Mouse (Mus musculus): ENCODE results near the gene March5. TPM values are rescaled to one million over a fixed set of nuclear protein-coding genes. Genes with fewer than 3 reads are reported as not detected.
"Not testable (repeated sequence)": the region's sequence is repeated elsewhere in the genome, so short reads cannot be mapped to it uniquely, and the experiment has no call there.

March5 gene
- total RNA-seq, 2 experiments from 2014 or later: 74.6 to 75.2 TPM

DNA sequence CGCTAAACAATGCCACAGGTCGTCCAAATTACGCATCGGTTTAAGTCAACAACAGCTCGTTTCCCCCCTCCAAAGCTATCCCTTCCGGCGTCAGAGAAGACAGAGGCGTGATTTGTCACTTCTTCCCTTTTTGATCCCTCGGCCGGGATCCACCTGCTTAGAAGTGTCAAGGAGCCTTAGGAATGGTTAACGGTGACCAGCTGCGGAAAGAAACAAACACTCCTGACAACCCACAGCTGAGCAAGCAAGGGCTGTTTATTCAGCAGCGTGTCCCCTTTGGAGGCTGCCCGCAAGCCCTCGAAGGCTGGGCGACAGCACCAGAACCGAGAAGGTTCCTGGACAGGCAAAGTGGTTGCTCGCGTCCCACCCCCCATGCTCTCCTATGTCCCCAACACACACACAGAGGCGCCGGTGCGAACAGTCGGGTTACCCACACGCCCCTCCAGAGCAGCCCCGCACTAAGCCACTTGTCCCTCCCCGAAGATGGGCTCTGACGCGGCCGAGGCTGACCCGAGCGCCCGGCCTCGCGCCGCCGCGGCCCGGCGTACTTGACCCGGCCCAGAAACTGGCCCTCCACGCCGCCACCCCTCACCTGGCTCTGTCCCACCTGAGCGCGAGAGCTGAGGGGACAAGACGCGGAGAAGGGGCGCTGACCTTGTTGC lies 571 bp upstream of the March5 start:
- DNase-seq: peak in 1 of 2 experiments; percentile 12
- intact Hi-C loops (cut with DNase I): loop anchor here (2.0 kb wide), 1 partner anchor 30 kb away; no protein-coding TSS in a partner anchor

GRCm38 (mm10) chr19:37208176-37208755 lies 923 bp downstream of the March5 start, which contains the start of gene Cpeb3:
Cpeb3 (minus strand) TSS chr19:37208601.
- peak in 1 of 2 experiments; percentile 16 for DNase-seq

DNA sequence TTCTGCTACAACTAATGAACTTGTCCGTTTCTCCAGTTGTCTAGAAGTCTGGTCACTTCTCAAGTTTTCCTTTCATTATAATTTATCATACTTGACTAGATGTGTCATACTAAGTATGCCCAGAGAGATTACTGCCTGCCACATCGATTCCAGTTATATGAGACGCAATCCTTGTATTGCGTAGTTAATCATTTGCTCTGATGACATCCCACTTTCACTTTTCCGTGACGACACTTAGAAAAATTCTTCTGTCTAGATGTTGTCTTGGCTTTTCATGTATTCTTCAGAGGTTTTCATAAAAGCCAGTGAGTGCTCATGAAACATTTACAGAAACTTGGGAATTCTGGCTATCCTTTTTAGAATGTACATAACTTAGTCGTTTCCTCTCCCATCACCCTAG lies 1.6 kb downstream of the March5 start:
- no peak for DNase-seq

More at GRCm38 (mm10) chr19:37208176-37208755, 923 bp downstream of the March5 start, which contains the start of gene Cpeb3:
- intact Hi-C loops (cut with DNase I): loop anchor here (2.0 kb wide), 1 partner anchor 157 kb away; no protein-coding TSS in a partner anchor

GRCm38 (mm10) chr19:37209467-37210128 lies 2.3 kb downstream of the March5 start:
- no peak for DNase-seq
- intact Hi-C loops (cut with DNase I): loop anchor here (2.0 kb wide), 1 partner anchor 159 kb away; no protein-coding TSS in a partner anchor

More for the DNA sequence above, 1.6 kb downstream of the March5 start:
- intact Hi-C loops (cut with DNase I): loop anchor here (2.0 kb wide), 1 partner anchor 158 kb away; no protein-coding TSS in a partner anchor

GRCm38 (mm10) chr19:37210457-37210856 lies 3.1 kb downstream of the March5 start:
- intact Hi-C loops (cut with DNase I): no loop called here
- no peak for DNase-seq

GRCm38 (mm10) chr19:37211416-37211815 lies 4.1 kb downstream of the March5 start:
- intact Hi-C loops (cut with DNase I): no loop called here
- DNase-seq: no peak

GRCm38 (mm10) chr19:37214711-37215110 lies 7.4 kb downstream of the March5 start:
- DNase-seq: no peak
- intact Hi-C loops (cut with DNase I): no loop called here

DNA sequence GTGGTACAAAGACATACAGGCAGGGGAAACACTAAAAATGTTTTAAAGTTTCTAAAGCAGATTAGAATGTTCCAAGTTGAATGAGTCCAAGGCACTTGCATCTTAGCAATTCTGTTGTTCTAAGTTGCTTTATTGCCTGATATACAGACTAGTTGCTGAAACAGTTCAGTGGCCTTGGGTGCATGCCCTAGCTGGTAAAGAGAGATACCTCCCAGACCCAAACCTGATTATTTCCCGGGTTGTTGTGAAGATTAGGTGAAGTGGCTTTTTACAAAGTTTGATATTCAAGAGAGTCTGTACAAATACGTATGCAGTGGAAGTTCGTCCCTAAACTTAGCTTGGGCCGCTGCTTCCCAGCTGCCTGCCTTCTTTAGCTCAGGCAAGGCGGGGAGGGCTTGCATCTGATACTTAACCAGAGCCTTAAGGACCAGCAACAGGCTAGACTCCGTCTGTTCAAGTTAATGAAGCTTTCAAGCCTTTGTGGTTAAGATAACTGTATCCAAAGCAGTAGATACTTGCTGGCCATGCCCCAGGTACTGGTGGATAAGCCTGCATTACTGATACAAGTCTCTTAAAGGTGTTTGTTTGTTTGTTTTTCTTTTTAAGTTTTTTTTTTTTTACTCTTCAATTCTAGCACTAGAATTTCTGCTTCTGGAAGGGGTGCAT lies 18.0 kb downstream of the March5 start:
- intact Hi-C loops (cut with DNase I): no loop called here
- no peak for DNase-seq

- intact Hi-C loops (cut with DNase I): not testable (repeated sequence)
Observed at GRCm38 (mm10) chr19:37232598-37232997, 25.3 kb downstream of the March5 start.

DNA sequence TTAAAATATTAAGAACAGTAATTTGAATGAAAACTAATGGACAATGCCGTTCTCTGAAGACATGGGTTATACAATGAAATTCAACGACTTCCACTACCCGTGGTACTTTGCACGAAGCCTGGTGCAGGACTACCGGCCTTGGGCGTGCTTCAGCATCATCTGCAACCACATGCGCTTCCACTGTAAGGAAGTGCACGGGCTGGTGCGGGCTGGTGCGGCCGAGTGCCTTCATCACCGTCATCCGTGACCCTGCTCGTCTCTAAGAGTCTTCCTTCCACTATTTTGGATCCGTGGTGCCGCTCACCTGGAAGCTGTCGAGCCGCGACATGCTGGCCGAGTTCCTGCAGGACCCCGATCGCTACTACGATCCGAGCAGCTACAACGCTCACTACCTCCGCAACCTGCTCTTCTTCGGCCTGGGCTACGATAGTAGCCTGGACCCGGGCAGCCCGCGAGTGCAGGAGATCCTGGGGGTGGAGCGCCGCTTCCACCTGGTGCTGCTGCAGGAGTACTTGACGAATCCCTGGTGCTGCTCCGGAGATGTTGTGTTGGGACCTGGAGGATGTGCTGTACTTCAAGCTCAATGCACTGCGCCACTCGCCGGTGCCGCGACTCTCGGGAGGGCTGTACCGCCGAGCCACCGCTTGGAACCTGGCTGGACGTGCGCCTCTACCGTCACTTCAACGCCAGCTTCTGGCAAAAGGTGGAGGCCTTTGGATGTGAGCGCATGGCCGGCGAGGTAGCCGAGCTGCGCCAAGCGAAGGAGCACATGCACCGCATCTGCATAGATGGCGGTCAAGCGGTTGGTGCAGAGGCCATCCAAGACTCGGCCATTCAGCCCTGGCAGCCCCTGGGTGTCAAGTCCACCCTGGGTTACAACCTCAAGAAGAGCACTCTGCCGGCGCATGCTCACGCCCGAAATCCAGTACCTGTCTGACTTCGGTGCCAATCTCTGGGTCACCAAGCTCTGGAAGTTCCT lies 26.5 kb downstream of the March5 start:
- intact Hi-C loops (cut with DNase I): no loop called here
- DNase-seq: no peak

More at GRCm38 (mm10) chr19:37232598-37232997, 25.3 kb downstream of the March5 start:
- DNase-seq: not testable (repeated sequence)

GRCm38 (mm10) chr19:37235818-37236217 lies 28.5 kb downstream of the March5 start:
- DNase-seq: no peak
- intact Hi-C loops (cut with DNase I): no loop called here

- intact Hi-C loops (cut with DNase I): no loop called here
- DNase-seq: no peak
Observed at GRCm38 (mm10) chr19:37237306-37237705, 30.0 kb downstream of the March5 start.

GRCm38 (mm10) chr19:37237712-37238437 lies 30.5 kb downstream of the March5 start:
- intact Hi-C loops (cut with DNase I): no loop called here
- no peak for DNase-seq

DNA sequence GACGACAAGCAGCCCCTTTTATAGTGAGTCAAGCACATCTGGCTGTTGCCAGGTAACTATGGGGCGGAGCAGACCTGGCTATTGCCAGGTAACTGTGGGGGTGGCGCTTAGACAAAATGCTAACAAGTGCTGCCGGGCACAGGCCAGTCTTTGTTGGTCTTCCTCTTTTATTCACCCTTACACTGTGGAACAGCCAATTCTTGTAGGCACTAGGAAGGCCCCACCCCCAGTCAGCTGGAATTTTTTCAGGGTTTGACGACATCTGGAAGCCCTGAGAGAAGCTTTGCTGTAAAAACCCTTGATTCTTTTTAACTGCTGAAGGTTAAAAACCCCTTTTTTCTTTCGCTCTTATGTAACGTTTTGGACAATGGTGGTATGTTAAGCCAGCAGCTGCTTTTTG lies 31.3 kb downstream of the March5 start:
- intact Hi-C loops (cut with DNase I): no loop called here
- DNase-seq: no peak

DNA sequence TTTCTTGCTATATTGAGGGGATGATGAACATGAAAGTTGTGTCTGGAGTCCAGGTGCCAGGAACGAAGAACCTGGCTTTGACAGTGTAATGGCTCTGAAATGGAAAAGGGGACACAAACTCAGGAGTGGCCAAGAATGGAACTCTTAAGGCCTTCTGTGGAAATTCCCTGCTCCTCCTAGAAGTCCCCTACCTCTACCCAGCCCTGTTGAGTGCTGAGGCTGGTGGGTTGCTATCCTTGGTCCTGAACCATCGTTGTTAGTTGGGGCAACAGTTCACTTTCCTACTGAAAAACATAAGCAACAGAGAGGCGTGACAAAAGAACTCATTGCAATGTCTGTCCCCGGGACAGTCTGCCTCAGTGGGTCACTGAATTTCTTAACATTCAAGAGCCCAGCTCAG lies 31.8 kb downstream of the March5 start:
- DNase-seq: no peak

GRCm38 (mm10) chr19:37241201-37241600 lies 33.9 kb downstream of the March5 start:
- intact Hi-C loops (cut with DNase I): no loop called here
- DNase-seq: no peak

More for the DNA sequence above, 31.8 kb downstream of the March5 start:
- intact Hi-C loops (cut with DNase I): no loop called here

GRCm38 (mm10) chr19:37242707-37243106 lies 35.4 kb downstream of the March5 start:
- no peak for DNase-seq
- intact Hi-C loops (cut with DNase I): no loop called here

GRCm38 (mm10) chr19:37246859-37247258 lies 39.5 kb downstream of the March5 start:
- no peak for DNase-seq
- intact Hi-C loops (cut with DNase I): no loop called here

- intact Hi-C loops (cut with DNase I): no loop called here
- DNase-seq: no peak
Observed at GRCm38 (mm10) chr19:37248199-37248598, 40.9 kb downstream of the March5 start.

All from gastrocnemius, postnatal 36 days (tissue).